Mouse (Mus musculus): ENCODE results near the gene H2al1g. TPM values are rescaled to one million over a fixed set of nuclear protein-coding genes. Genes with fewer than 3 reads are reported as not detected.
"Not testable (repeated sequence)": the region's sequence is repeated elsewhere in the genome, so short reads cannot be mapped to it uniquely, and the experiment has no call there.

H2al1g gene
- polyA plus RNA-seq, 1 experiment from 2014 or later, result not detected

- no CpG with 5 or more reads among the region's 6 CpGs for WGBS
- H3K9ac ChIP-seq; H3K36me3 ChIP-seq; H3K4me1 ChIP-seq; ATAC-seq (ENCODE audit: borderline replicate concordance, extremely low read depth, low FRiP score, low TSS enrichment); H3K4me2 ChIP-seq; H3K9me3 ChIP-seq; H3K4me3 ChIP-seq; H3K27ac ChIP-seq; H3K27me3 ChIP-seq: not testable (repeated sequence)
These were observed 3.2 kb upstream of the H2al1g start, which contains the start of gene H2al1f for GRCm38 (mm10) chrX:11314858-11315257. H2al1f (plus strand) TSS chrX:11315158.

DNA sequence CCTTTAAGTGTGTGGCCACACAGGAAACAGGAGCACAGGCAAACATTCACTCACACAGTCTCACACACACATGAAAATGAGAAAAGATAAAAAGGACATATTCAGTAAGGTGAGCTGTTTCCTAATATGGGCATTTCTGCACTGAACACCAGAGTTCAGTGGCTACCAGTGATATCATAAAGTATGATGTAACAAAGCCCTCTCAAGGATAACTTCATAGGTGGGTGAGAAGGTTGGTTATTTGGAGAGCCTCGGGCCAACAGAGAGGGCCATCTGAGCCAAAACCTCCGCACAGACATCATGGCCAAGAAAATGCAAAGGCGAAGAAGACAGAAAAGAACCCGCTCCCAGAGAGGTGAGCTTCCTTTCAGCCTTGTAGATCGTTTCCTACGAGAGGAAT is 3.1 kb downstream of the H2al1g start, which contains the start of gene H2al1h:
TSS of gene H2al1h (plus strand) at position 301 of the 400 bp plus-strand sequence.
- not testable (repeated sequence) for H3K9ac ChIP-seq; H3K27ac ChIP-seq; H3K4me3 ChIP-seq; ATAC-seq (ENCODE audit: borderline replicate concordance, extremely low read depth, low FRiP score, low TSS enrichment); H3K4me2 ChIP-seq; H3K4me1 ChIP-seq; H3K27me3 ChIP-seq; H3K9me3 ChIP-seq; H3K36me3 ChIP-seq
- WGBS, result no CpG with 5 or more reads among the region's 6 CpGs

- H3K4me3 ChIP-seq; H3K4me1 ChIP-seq; H3K9ac ChIP-seq; H3K36me3 ChIP-seq; H3K27ac ChIP-seq; ATAC-seq (ENCODE audit: borderline replicate concordance, extremely low read depth, low FRiP score, low TSS enrichment); H3K27me3 ChIP-seq; H3K9me3 ChIP-seq; H3K4me2 ChIP-seq: not testable (repeated sequence)
- 89% methylated on average over 3 of the region's 5 CpGs for WGBS
These were observed 6.3 kb downstream of the H2al1g start, which contains the start of gene H2al1i for GRCm38 (mm10) chrX:11324359-11324758. H2al1i (plus strand) TSS chrX:11324659.

DNA sequence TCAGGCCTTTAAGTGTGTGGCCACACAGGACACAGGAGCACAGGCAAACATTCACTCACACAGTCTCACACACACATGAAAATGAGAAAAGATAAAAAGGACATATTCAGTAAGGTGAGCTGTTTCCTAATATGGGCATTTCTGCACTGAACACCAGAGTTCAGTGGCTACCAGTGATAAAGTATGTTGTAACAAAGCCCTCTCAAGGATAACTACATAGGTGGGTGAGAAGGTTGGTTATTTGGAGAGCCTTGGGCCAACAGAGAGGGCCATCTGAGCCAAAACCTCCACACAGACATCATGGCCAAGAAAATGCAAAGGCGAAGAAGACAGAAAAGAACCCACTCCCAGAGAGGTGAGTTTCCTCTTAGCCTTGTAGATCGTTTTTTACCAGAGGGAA is 9.5 kb downstream of the H2al1g start, which contains the start of gene H2al1j:
TSS of gene H2al1j (plus strand) at position 301 of the 400 bp plus-strand sequence.
- whole genome bisulfite sequencing, result 92% methylated on average over 2 of the region's 2 CpGs
- not testable (repeated sequence) for H3K4me2 ChIP-seq; H3K9ac ChIP-seq; ATAC-seq (ENCODE audit: borderline replicate concordance, extremely low read depth, low FRiP score, low TSS enrichment); H3K4me3 ChIP-seq; H3K36me3 ChIP-seq; H3K27me3 ChIP-seq; H3K9me3 ChIP-seq; H3K27ac ChIP-seq; H3K4me1 ChIP-seq

DNA sequence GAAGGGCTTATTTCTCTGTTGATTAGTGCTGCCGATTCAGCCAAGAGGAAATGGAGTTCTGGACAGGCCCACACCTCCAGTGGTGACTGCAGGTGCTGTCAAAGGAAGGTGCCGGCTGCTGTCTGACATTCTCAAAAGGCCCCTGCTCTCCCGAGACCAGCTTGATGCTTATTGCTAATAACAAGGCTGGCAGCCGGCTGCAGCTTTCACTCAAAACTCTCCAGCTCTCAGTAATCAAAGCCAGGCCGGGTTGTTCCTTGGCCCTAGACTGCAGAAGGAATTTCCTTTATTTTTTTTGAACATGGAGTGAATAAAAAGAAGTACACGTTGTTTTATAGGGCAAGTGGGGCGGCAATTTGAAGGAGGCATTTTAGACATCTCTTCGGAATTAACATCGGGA is 27.7 kb downstream of the H2al1g start:
- Histone ChIP-seq H3K4me1 (no peaks in the 10 kb centered on the region), H3K27me3 (no peaks in the 10 kb centered on the region), H3K27ac (no peak overlapping the region), H3K4me3 (no peak overlapping the region), H3K9ac (no peak overlapping the region), H3K4me2 (no peak overlapping the region), H3K9me3 (no peaks in the 10 kb centered on the region), H3K36me3 (no peaks in the 10 kb centered on the region)
- 62% methylated on average over 9 of the region's 9 CpGs for WGBS
- ATAC-seq (ENCODE audit: borderline replicate concordance, extremely low read depth, low FRiP score, low TSS enrichment), result no peak

GRCm38 (mm10) chrX:11346756-11347155 is 28.7 kb downstream of the H2al1g start:
- Histone ChIP-seq H3K9me3 (no peaks in the 10 kb centered on the region), H3K36me3 (no peaks in the 10 kb centered on the region), H3K4me2 (no peak overlapping the region), H3K27ac (no peak overlapping the region), H3K4me1 (no peaks in the 10 kb centered on the region), H3K4me3 (no peak overlapping the region), H3K27me3 (no peaks in the 10 kb centered on the region), H3K9ac (no peak overlapping the region)
- 87% methylated on average over 3 of the region's 3 CpGs for WGBS
- no peak for ATAC-seq (ENCODE audit: borderline replicate concordance, extremely low read depth, low FRiP score, low TSS enrichment)

GRCm38 (mm10) chrX:11360823-11361222 is 42.8 kb downstream of the H2al1g start:
- no peak overlapping the region for H3K27ac ChIP-seq
- H3K27me3 ChIP-seq, result peaks cover 4% of the 10 kb centered on the region; the same call in 1 of the 2 replicates
- no peaks in the 10 kb centered on the region for H3K36me3 ChIP-seq
- no peak overlapping the region for H3K4me3 ChIP-seq
- WGBS, result 76% methylated on average over 6 of the region's 6 CpGs
- H3K4me2 ChIP-seq, result no peak overlapping the region
- no peaks in the 10 kb centered on the region for H3K9me3 ChIP-seq
- H3K9ac ChIP-seq, result no peak overlapping the region
- no peak for ATAC-seq (ENCODE audit: borderline replicate concordance, extremely low read depth, low FRiP score, low TSS enrichment)
- H3K4me1 ChIP-seq, result no peaks in the 10 kb centered on the region

DNA sequence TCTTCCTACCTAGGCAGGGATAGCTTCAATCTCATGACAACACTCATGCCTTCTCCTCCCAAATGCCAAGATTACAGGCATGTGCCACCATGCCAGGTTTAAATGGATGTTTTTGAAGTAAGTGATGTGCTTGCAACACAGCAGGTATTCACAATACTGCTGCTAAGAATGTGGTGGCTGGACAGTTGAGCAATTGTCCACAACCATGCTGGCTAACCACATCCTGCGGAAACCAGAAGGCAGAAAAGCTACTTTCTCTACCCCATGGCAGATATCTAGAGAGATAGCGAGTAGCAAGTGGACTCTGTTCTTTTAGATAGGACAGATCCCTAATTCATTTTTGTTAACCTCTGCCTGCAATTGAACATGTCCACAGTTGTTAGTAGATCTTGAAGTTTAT is 43.2 kb downstream of the H2al1g start:
- Histone ChIP-seq H3K4me1 (no peaks in the 10 kb centered on the region), H3K9ac (no peak overlapping the region), H3K27me3 (peaks cover 4% of the 10 kb centered on the region; the same call in 1 of the 2 replicates), H3K36me3 (no peaks in the 10 kb centered on the region), H3K4me3 (no peak overlapping the region), H3K4me2 (no peak overlapping the region), H3K27ac (no peak overlapping the region), H3K9me3 (no peaks in the 10 kb centered on the region)
- no peak for ATAC-seq (ENCODE audit: borderline replicate concordance, extremely low read depth, low FRiP score, low TSS enrichment)
- 83% methylated on average over 2 of the region's 2 CpGs for WGBS

GRCm38 (mm10) chrX:11363890-11364289 is 45.8 kb downstream of the H2al1g start:
- H3K4me2 ChIP-seq, result no peak overlapping the region
- H3K27ac ChIP-seq, result no peak overlapping the region
- 46% methylated on average over 6 of the region's 6 CpGs for WGBS
- H3K9me3 ChIP-seq, result no peaks in the 10 kb centered on the region
- peaks cover 4% of the 10 kb centered on the region; the same call in 1 of the 2 replicates for H3K27me3 ChIP-seq
- ATAC-seq (ENCODE audit: borderline replicate concordance, extremely low read depth, low FRiP score, low TSS enrichment), result no peak
- no peaks in the 10 kb centered on the region for H3K4me1 ChIP-seq
- no peaks in the 10 kb centered on the region for H3K36me3 ChIP-seq
- no peak overlapping the region for H3K4me3 ChIP-seq
- no peak overlapping the region for H3K9ac ChIP-seq

DNA sequence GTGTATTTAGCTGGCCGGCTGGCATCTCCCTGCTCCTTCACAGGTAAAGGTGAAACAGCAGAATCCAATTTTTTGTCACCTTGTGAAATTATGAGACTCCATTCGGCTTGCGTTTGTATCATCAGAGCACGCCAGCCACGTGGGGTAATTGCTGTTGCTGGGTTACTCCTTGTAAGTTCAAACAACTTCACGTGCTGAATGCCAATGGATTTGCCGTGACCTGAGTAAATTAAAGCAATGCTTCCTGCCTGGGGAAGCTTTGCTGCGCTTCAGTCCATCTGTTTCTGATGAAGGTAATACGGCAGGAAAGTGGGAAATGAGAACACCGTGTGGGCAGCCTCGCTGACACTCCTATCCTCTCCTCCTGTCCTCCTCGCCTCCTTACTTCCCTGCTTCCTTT is 47.1 kb downstream of the H2al1g start:
- peaks cover 4% of the 10 kb centered on the region; the same call in 1 of the 2 replicates for H3K27me3 ChIP-seq
- no peak overlapping the region for H3K27ac ChIP-seq
- no peak overlapping the region for H3K4me3 ChIP-seq
- no peak overlapping the region for H3K4me2 ChIP-seq
- no peaks in the 10 kb centered on the region for H3K4me1 ChIP-seq
- H3K9ac ChIP-seq, result no peak overlapping the region
- no peak for ATAC-seq (ENCODE audit: borderline replicate concordance, extremely low read depth, low FRiP score, low TSS enrichment)
- WGBS, result 58% methylated on average over 12 of the region's 12 CpGs
- H3K9me3 ChIP-seq, result no peaks in the 10 kb centered on the region
- no peaks in the 10 kb centered on the region for H3K36me3 ChIP-seq

Other genes starting within 250 kb of the H2al1g start
- not detected in 2 replicates for gene H2al1a, start 19.0 kb upstream of the H2al1g start, polyA plus RNA-seq (2015; fragmentation: Nextera tagmentation; extraction: Ambion mirVana)
- gene H2al1b, start 15.8 kb upstream of the H2al1g start, polyA plus RNA-seq (2015; fragmentation: Nextera tagmentation; extraction: Ambion mirVana), result not detected in 2 replicates
- gene H2al1c, start 12.6 kb upstream of the H2al1g start, polyA plus RNA-seq (2015; fragmentation: Nextera tagmentation; extraction: Ambion mirVana), result not detected in 2 replicates
- gene H2al1d, start 9.4 kb upstream of the H2al1g start, polyA plus RNA-seq (2015; fragmentation: Nextera tagmentation; extraction: Ambion mirVana), result not detected in 2 replicates
- gene H2al1e, start 6.3 kb upstream of the H2al1g start, polyA plus RNA-seq (2015; fragmentation: Nextera tagmentation; extraction: Ambion mirVana), result not detected in 2 replicates
- not detected in 2 replicates for gene H2al1f, start 3.1 kb upstream of the H2al1g start, polyA plus RNA-seq (2015; fragmentation: Nextera tagmentation; extraction: Ambion mirVana)
- not detected in 2 replicates for gene H2al1h, start 3.2 kb downstream of the H2al1g start, polyA plus RNA-seq (2015; fragmentation: Nextera tagmentation; extraction: Ambion mirVana)
- not detected in 2 replicates for gene H2al1i, start 6.4 kb downstream of the H2al1g start, polyA plus RNA-seq (2015; fragmentation: Nextera tagmentation; extraction: Ambion mirVana)
- gene H2al1j, start 9.6 kb downstream of the H2al1g start, polyA plus RNA-seq (2015; fragmentation: Nextera tagmentation; extraction: Ambion mirVana), result not detected in 2 replicates

All from lung, embryonic 15.5 days (tissue).